Mouse (Mus musculus): ENCODE data around the gene Arhgap21. TPM values are rescaled to one million over a fixed set of nuclear protein-coding genes. Genes with fewer than 3 reads are reported as not detected.

The Arhgap21 gene
- polyA plus RNA-seq, 1 experiment from 2014 or later = 40.9 TPM

GRCm38 (mm10) chr2:20990907-20991306, 22.2 kb upstream of the Arhgap21 start:
- no peak overlapping the region for H3K4me2 ChIP-seq (ENCODE audit: low read length)
- ATAC-seq = no peak
- H3K9ac ChIP-seq (replicated peaks; ENCODE audit: low read depth, low read length) = no peak overlapping the region
- H3K27ac ChIP-seq (ENCODE audit: low read length) = no peak overlapping the region
- H3K4me3 ChIP-seq (replicated peaks; ENCODE audit: low read length) = no peak overlapping the region
- 92% methylated on average over 2 of the region's 2 CpGs for WGBS
- H3K36me3 ChIP-seq (ENCODE audit: control insufficient read depth, insufficient read depth) = no peaks in the 10 kb centered on the region
- H3K9me3 ChIP-seq (ENCODE audit: control insufficient read depth, low read length) = no peaks in the 10 kb centered on the region
- H3K4me1 ChIP-seq (replicated peaks; ENCODE audit: control insufficient read depth, insufficient read depth, low read length) = no peaks in the 10 kb centered on the region
- H3K27me3 ChIP-seq (replicated peaks; ENCODE audit: control insufficient read depth, insufficient read depth, low read length) = no peaks in the 10 kb centered on the region

GRCm38 (mm10) chr2:20990056-20990455, 21.4 kb upstream of the Arhgap21 start:
- WGBS = 93% methylated on average over 3 of the region's 3 CpGs
- Histone ChIP-seq H3K27ac (ENCODE audit: low read length) (no peak overlapping the region), H3K4me2 (ENCODE audit: low read length) (no peak overlapping the region), H3K4me1 (replicated peaks; ENCODE audit: control insufficient read depth, insufficient read depth, low read length) (no peaks in the 10 kb centered on the region), H3K4me3 (replicated peaks; ENCODE audit: low read length) (no peak overlapping the region), H3K9me3 (ENCODE audit: control insufficient read depth, low read length) (no peaks in the 10 kb centered on the region), H3K36me3 (ENCODE audit: control insufficient read depth, insufficient read depth) (no peaks in the 10 kb centered on the region), H3K9ac (replicated peaks; ENCODE audit: low read depth, low read length) (no peak overlapping the region), H3K27me3 (replicated peaks; ENCODE audit: control insufficient read depth, insufficient read depth, low read length) (no peaks in the 10 kb centered on the region)
- no peak for ATAC-seq

- Histone ChIP-seq H3K27ac (ENCODE audit: low read length) (no peak overlapping the region), H3K4me1 (replicated peaks; ENCODE audit: control insufficient read depth, insufficient read depth, low read length) (no peaks in the 10 kb centered on the region), H3K36me3 (ENCODE audit: control insufficient read depth, insufficient read depth) (no peaks in the 10 kb centered on the region), H3K4me3 (replicated peaks; ENCODE audit: low read length) (no peak overlapping the region), H3K4me2 (ENCODE audit: low read length) (no peak overlapping the region), H3K9ac (replicated peaks; ENCODE audit: low read depth, low read length) (no peak overlapping the region), H3K27me3 (replicated peaks; ENCODE audit: control insufficient read depth, insufficient read depth, low read length) (no peaks in the 10 kb centered on the region), H3K9me3 (ENCODE audit: control insufficient read depth, low read length) (no peaks in the 10 kb centered on the region)
- ATAC-seq = no peak
- WGBS = 75% methylated on average over 3 of the region's 3 CpGs
Measured at GRCm38 (mm10) chr2:20987822-20988221, 19.1 kb upstream of the Arhgap21 start.

- Histone ChIP-seq H3K36me3 (ENCODE audit: control insufficient read depth, insufficient read depth) (no peaks in the 10 kb centered on the region), H3K27ac (ENCODE audit: low read length) (no peak overlapping the region), H3K4me1 (replicated peaks; ENCODE audit: control insufficient read depth, insufficient read depth, low read length) (no peaks in the 10 kb centered on the region), H3K9me3 (ENCODE audit: control insufficient read depth, low read length) (no peaks in the 10 kb centered on the region), H3K9ac (replicated peaks; ENCODE audit: low read depth, low read length) (no peak overlapping the region), H3K4me3 (replicated peaks; ENCODE audit: low read length) (no peak overlapping the region), H3K4me2 (ENCODE audit: low read length) (no peak overlapping the region), H3K27me3 (replicated peaks; ENCODE audit: control insufficient read depth, insufficient read depth, low read length) (no peaks in the 10 kb centered on the region)
- no peak for ATAC-seq
- WGBS = 80% methylated on average over 8 of the region's 8 CpGs
Measured at GRCm38 (mm10) chr2:20978726-20979125, 10.0 kb upstream of the Arhgap21 start.

GRCm38 (mm10) chr2:20977051-20977450, 8.4 kb upstream of the Arhgap21 start:
- no peak for ATAC-seq
- H3K9ac ChIP-seq (replicated peaks; ENCODE audit: low read depth, low read length) = no peak overlapping the region
- no peak overlapping the region for H3K4me3 ChIP-seq (replicated peaks; ENCODE audit: low read length)
- no peak overlapping the region for H3K4me2 ChIP-seq (ENCODE audit: low read length)
- no peaks in the 10 kb centered on the region for H3K36me3 ChIP-seq (ENCODE audit: control insufficient read depth, insufficient read depth)
- no peaks in the 10 kb centered on the region for H3K27me3 ChIP-seq (replicated peaks; ENCODE audit: control insufficient read depth, insufficient read depth, low read length)
- no peaks in the 10 kb centered on the region for H3K9me3 ChIP-seq (ENCODE audit: control insufficient read depth, low read length)
- no peaks in the 10 kb centered on the region for H3K4me1 ChIP-seq (replicated peaks; ENCODE audit: control insufficient read depth, insufficient read depth, low read length)
- H3K27ac ChIP-seq (ENCODE audit: low read length) = no peak overlapping the region

GRCm38 (mm10) chr2:20973513-20973912, 4.8 kb upstream of the Arhgap21 start:
- H3K9ac ChIP-seq (replicated peaks; ENCODE audit: low read depth, low read length) = no peak overlapping the region
- no peaks in the 10 kb centered on the region for H3K36me3 ChIP-seq (ENCODE audit: control insufficient read depth, insufficient read depth)
- H3K27me3 ChIP-seq (replicated peaks; ENCODE audit: control insufficient read depth, insufficient read depth, low read length) = no peaks in the 10 kb centered on the region
- no peaks in the 10 kb centered on the region for H3K9me3 ChIP-seq (ENCODE audit: control insufficient read depth, low read length)
- H3K4me3 ChIP-seq (replicated peaks; ENCODE audit: low read length) = no peak overlapping the region
- no peak overlapping the region for H3K27ac ChIP-seq (ENCODE audit: low read length)
- WGBS = 87% methylated on average over 3 of the region's 3 CpGs
- ATAC-seq = no peak
- H3K4me1 ChIP-seq (replicated peaks; ENCODE audit: control insufficient read depth, insufficient read depth, low read length) = peaks cover 4% of the 10 kb centered on the region
- H3K4me2 ChIP-seq (ENCODE audit: low read length) = no peak overlapping the region

GRCm38 (mm10) chr2:20972180-20972579, 3.5 kb upstream of the Arhgap21 start:
- H3K4me1 ChIP-seq (replicated peaks; ENCODE audit: control insufficient read depth, insufficient read depth, low read length) = peaks cover 4% of the 10 kb centered on the region
- no peak overlapping the region for H3K27ac ChIP-seq (ENCODE audit: low read length)
- 82% methylated on average over 1 of the region's 1 CpGs for WGBS
- H3K4me2 ChIP-seq (ENCODE audit: low read length) = no peak overlapping the region
- no peak overlapping the region for H3K4me3 ChIP-seq (replicated peaks; ENCODE audit: low read length)
- no peaks in the 10 kb centered on the region for H3K27me3 ChIP-seq (replicated peaks; ENCODE audit: control insufficient read depth, insufficient read depth, low read length)
- ATAC-seq = no peak
- no peaks in the 10 kb centered on the region for H3K36me3 ChIP-seq (ENCODE audit: control insufficient read depth, insufficient read depth)
- no peak overlapping the region for H3K9ac ChIP-seq (replicated peaks; ENCODE audit: low read depth, low read length)
- no peaks in the 10 kb centered on the region for H3K9me3 ChIP-seq (ENCODE audit: control insufficient read depth, low read length)

GRCm38 (mm10) chr2:20971628-20972027, 2.9 kb upstream of the Arhgap21 start:
- no peak overlapping the region for H3K27ac ChIP-seq (ENCODE audit: low read length)
- no peaks in the 10 kb centered on the region for H3K36me3 ChIP-seq (ENCODE audit: control insufficient read depth, insufficient read depth)
- H3K9me3 ChIP-seq (ENCODE audit: control insufficient read depth, low read length) = no peaks in the 10 kb centered on the region
- H3K9ac ChIP-seq (replicated peaks; ENCODE audit: low read depth, low read length) = no peak overlapping the region
- H3K27me3 ChIP-seq (replicated peaks; ENCODE audit: control insufficient read depth, insufficient read depth, low read length) = no peaks in the 10 kb centered on the region
- H3K4me2 ChIP-seq (ENCODE audit: low read length) = no peak overlapping the region
- H3K4me1 ChIP-seq (replicated peaks; ENCODE audit: control insufficient read depth, insufficient read depth, low read length) = peaks cover 4% of the 10 kb centered on the region
- no peak for ATAC-seq
- H3K4me3 ChIP-seq (replicated peaks; ENCODE audit: low read length) = no peak overlapping the region

- no peaks in the 10 kb centered on the region for H3K9me3 ChIP-seq (ENCODE audit: control insufficient read depth, low read length)
- H3K27me3 ChIP-seq (replicated peaks; ENCODE audit: control insufficient read depth, insufficient read depth, low read length) = no peaks in the 10 kb centered on the region
- H3K4me1 ChIP-seq (replicated peaks; ENCODE audit: control insufficient read depth, insufficient read depth, low read length) = peaks cover 7% of the 10 kb centered on the region
- peak overlapping the region; percentile 85 for H3K4me2 ChIP-seq (ENCODE audit: low read length)
- peak overlapping the region; percentile 100 for H3K27ac ChIP-seq (ENCODE audit: low read length)
- H3K4me3 ChIP-seq (replicated peaks; ENCODE audit: low read length) = peak overlapping the region; percentile 98
- H3K9ac ChIP-seq (replicated peaks; ENCODE audit: low read depth, low read length) = peak overlapping the region; percentile 100
- under 1% methylated on average over 49 of the region's 49 CpGs for WGBS
- no peaks in the 10 kb centered on the region for H3K36me3 ChIP-seq (ENCODE audit: control insufficient read depth, insufficient read depth)
- peak; percentile 97 for ATAC-seq
Measured at GRCm38 (mm10) chr2:20969201-20970200, 820 bp upstream of the Arhgap21 start.
